Mouse (Mus musculus) liver, embryonic 14.5 days (tissue): ENCODE data around the gene Nomo1. TPM values are rescaled to one million over a fixed set of nuclear protein-coding genes. Genes with fewer than 3 reads are reported as not detected.

Experiments
- ATAC-seq: fragments of 200-750 bp; cut with Nextera tagmentation; 2 replicates; pipeline ENCODE4 v1.8.0; 2017; ENCODE audit warnings: moderate number of reproducible peaks, mild to moderate bottlenecking, moderate library complexity; ENCODE audit not compliant: insufficient read depth
- DNase-seq, 3 experiments: peaks; one replicate each; pipeline ENCODE4 v3.0.0-alpha.2; 2012 to 2013; ENCODE audit warnings: low read depth in 3 of 3, low spot score in 3 of 3
- H3K27ac ChIP-seq: fragments of 300-500 bp; sonication (generic); 2 replicates; pipeline ENCODE4 v1.5.1; 2014; ENCODE audit warnings: moderate library complexity, mild to moderate bottlenecking, control low read depth, inconsistent platforms
- H3K27me3 ChIP-seq: fragments of 300-500 bp; sonication (generic); 2 replicates; pipeline ENCODE4 v1.6.1; 2014; ENCODE audit warnings: mild to moderate bottlenecking, low read length, moderate library complexity; ENCODE audit not compliant: control insufficient read depth, insufficient read depth
- H3K36me3 ChIP-seq: fragments of 300-500 bp; sonication (generic); replicated peaks from 2 replicates; pipeline ENCODE4 v1.6.1; 2014; ENCODE audit warnings: low read depth; ENCODE audit not compliant: control insufficient read depth, insufficient read depth
- H3K4me1 ChIP-seq, 2 experiments: fragments of 200-500 bp in 1 of 2; fragments of 300-500 bp in 1 of 2; sonication (generic) in 1 of 2; replicated peaks; 2 replicates each; pipeline ENCODE4 v1.6.1; 2012 to 2014; ENCODE audit warnings: antibody characterized with exemption in 1 of 2, inconsistent platforms in 1 of 2, low read length in 1 of 2; ENCODE audit not compliant: control insufficient read depth in 2 of 2, insufficient read depth in 2 of 2
- H3K4me2 ChIP-seq: fragments of 300-500 bp; sonication (generic); 2 replicates; pipeline ENCODE4 v1.6.1; 2014; ENCODE audit warnings: low read depth, mild to moderate bottlenecking, control low read depth, moderate library complexity
- H3K4me3 ChIP-seq, 2 experiments: fragments of 200-500 bp in 1 of 2; fragments of 300-500 bp in 1 of 2; sonication (generic) in 1 of 2; 2 replicates each; pipeline ENCODE4 v1.5.1; 2012 to 2014; ENCODE audit warnings: low read depth in 2 of 2, low read length in 2 of 2, mild to moderate bottlenecking in 2 of 2, control low read depth in 1 of 2, inconsistent platforms in 1 of 2, moderate library complexity in 1 of 2; ENCODE audit not compliant: insufficient read depth in 1 of 2
- H3K9ac ChIP-seq: fragments of 300-500 bp; sonication (generic); replicated peaks from 2 replicates; pipeline ENCODE4 v1.6.1; 2014; ENCODE audit warnings: mild to moderate bottlenecking, control low read depth, moderate library complexity
- H3K9me3 ChIP-seq: fragments of 300-500 bp; sonication (generic); 2 replicates; pipeline ENCODE4 v1.6.1; 2016; ENCODE audit warnings: low read length, mixed read lengths; ENCODE audit not compliant: control insufficient read depth
- CTCF ChIP-seq: IDR thresholded peaks from 2 replicates; pipeline ENCODE4 v1.5.1; 2016; ENCODE audit warnings: antibody characterized with exemption, low read depth, control low read depth
- EP300 ChIP-seq: IDR thresholded peaks from 2 replicates; pipeline ENCODE4 v1.6.1; 2016; ENCODE audit warnings: antibody characterized with exemption, low read depth
- WGBS: fragments of 180-500 bp; shearing (Covaris S2); extraction: QIAGEN DNeasy Blood & Tissue Kit; methylation state at CpG from one replicate; pipeline ENCODE4 v1.1.7; 2014; ENCODE audit not compliant: insufficient replicate concordance; 5-methylcytosine and 5-hydroxymethylcytosine counted together
- polyA plus RNA-seq, 2 experiments: library from polyadenylated mRNA; depleted of rRNA in 1 of 2; stranded (reverse) in 1 of 2; unstranded in 1 of 2; fragments of >200 nt; fragmentation: Nextera tagmentation in 1 of 2; extraction: Ambion mirVana in 1 of 2; gene quantifications; 2 replicates each; pipeline versions ENCODE4 v1.2.1 to v1.2.3; 2012 to 2014

Gene Nomo1
- polyA plus RNA-seq, 2 experiments = 12.9 to 17.0 TPM

DNA sequence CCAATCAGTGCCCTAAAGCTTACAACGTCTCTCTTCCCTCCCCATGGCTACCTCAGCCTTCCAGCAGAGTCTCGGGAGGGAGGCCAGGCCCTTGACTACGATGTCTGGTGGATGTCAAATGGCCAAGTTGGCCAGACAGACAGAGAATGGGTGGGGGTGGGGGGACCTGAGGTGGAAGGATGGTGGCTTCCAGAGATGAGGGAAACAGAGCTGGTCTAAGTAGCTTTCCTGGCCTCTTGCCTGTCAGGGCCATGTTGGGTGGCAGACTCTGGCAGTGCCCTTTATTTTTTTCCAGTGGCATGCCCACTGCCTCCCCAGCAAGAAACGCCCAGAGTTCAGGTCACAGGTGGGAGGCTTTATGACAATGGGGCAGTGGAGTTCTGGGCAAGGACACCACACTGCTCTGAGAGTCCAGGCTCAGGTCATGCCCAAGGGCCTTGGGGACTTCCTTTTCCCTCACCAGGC, 63.9 kb downstream of the Nomo1 start:
- 54% methylated on average over 4 of the region's 4 CpGs for WGBS
- TF ChIP-seq CTCF = no peak
- Histone ChIP-seq H3K4me2 (no peak overlapping the region), H3K4me1 (no peaks in the 10 kb centered on the region), H3K27me3 (peaks cover 7% of the 10 kb centered on the region), H3K4me3 (no peak overlapping the region), H3K36me3 (no peaks in the 10 kb centered on the region), H3K9ac (no peak overlapping the region), H3K9me3 (no peaks in the 10 kb centered on the region), H3K27ac (no peak overlapping the region)
- ATAC-seq (no peak), DNase-seq (no peak)

DNA sequence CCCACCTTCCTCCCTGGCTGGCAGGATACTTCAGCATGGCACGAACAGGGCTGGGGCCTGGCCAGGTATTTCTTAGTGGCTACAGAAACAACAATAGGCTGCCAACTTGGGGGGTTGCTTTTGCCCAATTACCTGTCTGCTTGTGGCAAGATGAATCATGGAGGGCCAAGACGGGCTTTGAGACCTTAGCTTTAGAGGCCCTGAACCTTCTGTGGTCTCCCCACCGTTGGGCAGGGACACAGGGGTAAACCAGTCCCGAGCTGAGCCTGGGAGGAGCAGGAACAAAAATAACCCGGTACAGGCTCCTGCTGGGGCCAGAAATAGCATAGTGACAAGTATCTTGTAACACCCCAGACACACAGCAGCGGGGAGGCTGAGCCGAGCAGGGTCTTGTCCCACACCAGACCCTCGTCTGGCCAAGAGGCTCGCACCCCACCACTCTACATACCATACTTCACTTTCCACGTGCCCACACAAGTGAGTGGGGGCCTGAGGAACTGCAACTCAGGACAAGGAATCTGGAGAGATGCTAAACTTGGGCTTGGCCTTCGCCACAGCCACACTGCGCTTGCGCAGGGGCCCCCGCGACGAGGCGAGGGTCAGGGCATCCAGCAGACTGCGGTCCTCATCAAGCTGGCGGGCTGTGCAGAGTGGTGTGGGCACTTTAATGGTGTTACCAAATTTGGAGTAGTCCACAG, 64.9 kb downstream of the Nomo1 start:
- no peak for DNase-seq
- Histone ChIP-seq H3K27ac (no peak overlapping the region), H3K4me2 (no peak overlapping the region), H3K36me3 (no peaks in the 10 kb centered on the region), H3K4me3 (no peak overlapping the region), H3K9ac (no peak overlapping the region), H3K9me3 (no peaks in the 10 kb centered on the region), H3K4me1 (no peaks in the 10 kb centered on the region), H3K27me3 (peaks cover 7% of the 10 kb centered on the region)
- 69% methylated on average over 19 of the region's 19 CpGs for WGBS
- no peak for TF ChIP-seq CTCF
- no peak for TF ChIP-seq EP300
- no peak for ATAC-seq

DNA sequence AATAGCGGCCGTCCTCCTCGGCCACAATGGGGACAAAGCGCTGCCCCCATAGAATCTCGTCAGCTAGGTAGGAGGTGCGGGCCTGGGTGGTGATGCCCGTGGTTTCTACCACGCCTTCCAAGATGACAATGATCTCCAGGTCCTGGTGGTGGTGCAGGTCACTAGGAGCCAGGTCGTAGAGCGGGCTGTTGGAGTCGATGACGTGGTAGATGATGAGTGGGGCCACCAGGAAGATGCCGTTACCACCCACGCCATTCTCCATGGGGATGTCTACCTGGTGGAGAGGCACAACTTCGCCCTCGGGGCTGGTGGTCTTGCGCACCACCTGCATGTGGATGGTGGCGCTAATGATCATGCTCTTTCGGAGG, 65.4 kb downstream of the Nomo1 start:
- Histone ChIP-seq H3K4me3 (no peak overlapping the region), H3K27me3 (peaks cover 7% of the 10 kb centered on the region), H3K9ac (no peak overlapping the region), H3K27ac (no peak overlapping the region), H3K4me2 (no peak overlapping the region), H3K9me3 (no peaks in the 10 kb centered on the region), H3K36me3 (no peaks in the 10 kb centered on the region), H3K4me1 (no peaks in the 10 kb centered on the region)
- no peak for TF ChIP-seq CTCF
- no peak for TF ChIP-seq EP300
- ATAC-seq = no peak
- DNase-seq = no peak
- WGBS = 69% methylated on average over 19 of the region's 19 CpGs

DNA sequence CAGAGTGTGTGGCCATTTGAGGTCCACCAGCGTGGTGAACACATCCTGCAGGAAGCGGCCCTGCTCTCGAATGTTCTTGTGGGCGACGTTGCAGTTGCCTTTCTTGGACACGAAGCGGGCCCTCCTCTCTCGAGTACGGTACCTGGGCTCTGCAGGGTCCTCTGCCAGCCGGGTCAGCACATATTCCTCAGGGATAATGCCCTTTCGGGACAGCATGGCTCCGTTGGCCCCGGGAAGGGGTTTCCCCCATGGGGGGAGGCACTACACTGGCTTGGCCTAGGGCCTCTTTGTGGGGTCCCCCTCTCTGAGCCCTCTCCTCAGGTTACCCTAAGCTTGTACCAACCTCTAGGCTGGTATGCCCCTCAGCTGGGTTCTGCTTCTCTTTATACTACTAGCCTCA, 66.2 kb downstream of the Nomo1 start:
- no peak for TF ChIP-seq EP300
- no peak for TF ChIP-seq CTCF
- H3K36me3 ChIP-seq = no peaks in the 10 kb centered on the region
- DNase-seq (no peak), ATAC-seq (no peak)
- H3K4me3 ChIP-seq = no peak overlapping the region
- H3K9me3 ChIP-seq = no peaks in the 10 kb centered on the region
- 46% methylated on average over 13 of the region's 13 CpGs for WGBS
- no peak overlapping the region for H3K9ac ChIP-seq
- peaks cover 7% of the 10 kb centered on the region for H3K27me3 ChIP-seq
- H3K4me2 ChIP-seq = no peak overlapping the region
- no peaks in the 10 kb centered on the region for H3K4me1 ChIP-seq
- no peak overlapping the region for H3K27ac ChIP-seq

DNA sequence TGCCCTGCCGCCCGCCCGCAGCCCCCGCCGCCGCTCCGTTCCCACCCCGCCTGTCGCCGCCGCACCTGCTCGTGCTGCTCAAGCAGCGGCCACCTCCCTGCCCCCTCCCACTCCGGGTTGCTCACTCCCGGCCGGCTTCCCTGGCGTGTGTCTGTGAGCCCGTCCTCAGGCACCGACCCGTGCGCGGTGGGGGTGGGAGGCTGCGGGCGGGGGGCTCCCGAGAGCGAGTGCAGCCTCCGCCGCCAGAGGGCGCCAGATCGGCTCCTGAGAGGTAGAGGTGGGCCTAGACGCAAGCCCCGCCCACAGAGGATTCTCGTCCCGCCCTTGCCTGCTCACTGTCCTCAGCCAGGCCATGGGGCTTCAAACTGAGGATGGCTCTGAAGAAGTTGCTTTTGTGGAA, 67.1 kb downstream of the Nomo1 start, which contains the start of gene Kcnj11:
Kcnj11 (minus strand) TSS at position 202 of the 400 bp plus-strand sequence.
- H3K4me3 ChIP-seq = 0 out of 4 replicates have a peak within 1 kb of the TSS, but pooled peaks of 1 of the 2 experiments have one; percentile 2
- no peaks in the 10 kb centered on the region for H3K36me3 ChIP-seq
- H3K27me3 ChIP-seq = peaks cover 7% of the 10 kb centered on the region
- 1% methylated on average over 34 of the region's 34 CpGs for WGBS
- H3K27ac ChIP-seq = no peak within 1 kb of the TSS
- no peak within 1 kb of the TSS for H3K9ac ChIP-seq
- no peaks in the 10 kb centered on the region for H3K4me1 ChIP-seq
- DNase-seq (peak; percentile 30 to 46 (median 30)), ATAC-seq (0 out of 2 replicates have a peak, but pooled peaks have one; percentile 45)
- H3K9me3 ChIP-seq = no peaks in the 10 kb centered on the region
- TF ChIP-seq EP300 = no peak
- TF ChIP-seq CTCF = peak; percentile 75
- H3K4me2 ChIP-seq = peak within 1 kb of the TSS; percentile 52
